Comparison of ENCODE assay signal across 22 mouse cellular contexts in genomic region chr5:74617816-74618572, GRCm38 (mm10).
DNase-seq lines count a peak whose midpoint lies in the region; ATAC-seq and TF ChIP-seq lines count a peak whose summit lies in the region.
"Had no signal": no experiment of that assay in that cellular context is flagged by ENCODE, and none has a peak within 500 bp of the region (broad histone marks: within the 10 kb centered on the region; RNA-seq: fewer than 3 reads in every experiment).

No protein-coding gene starts in this region.

- TF ChIP-seq CTCF in forebrain, postnatal 0 days (IDR thresholded peaks at IDR 0.05; ENCODE audit: low read depth), result no peak

- peaks cover 7% of the 10 kb centered on the region; the same call in 1 of the 2 replicates for H3K4me1 ChIP-seq in forebrain, embryonic 12.5 days
- no peaks in the 10 kb centered on the region for H3K4me1 ChIP-seq in forebrain, postnatal 0 days (ENCODE audit: insufficient read depth)
- H3K4me1 ChIP-seq in embryonic facial prominence, embryonic 14.5 days (ENCODE audit: control insufficient read depth, insufficient read depth, low read length), result peaks cover 31% of the 10 kb centered on the region
- H3K4me1 ChIP-seq in limb, embryonic 12.5 days (replicated peaks), result peaks cover 63% of the 10 kb centered on the region
- H3K4me1 ChIP-seq: intestine, embryonic 15.5 days had no signal

- no peak overlapping the region for H3K4me2 ChIP-seq in forebrain, embryonic 12.5 days
- H3K4me2 ChIP-seq in forebrain, postnatal 0 days (ENCODE audit: low read depth), result no peak overlapping the region
- H3K4me2 ChIP-seq in embryonic facial prominence, embryonic 14.5 days (ENCODE audit: low read depth, low read length), result no peak overlapping the region
- no peak overlapping the region for H3K4me2 ChIP-seq in limb, embryonic 12.5 days
- H3K4me2 ChIP-seq: intestine, embryonic 15.5 days; liver, embryonic 12.5 days; midbrain, embryonic 11.5 days had no signal

- no peak overlapping the region for H3K4me3 ChIP-seq in forebrain, embryonic 12.5 days (replicated peaks)
- no peak overlapping the region for H3K4me3 ChIP-seq in forebrain, postnatal 0 days (ENCODE audit: low read depth, low read length)
- H3K4me3 ChIP-seq in embryonic facial prominence, embryonic 14.5 days (ENCODE audit: low read depth, low read length), result no peak overlapping the region
- no peak overlapping the region for H3K4me3 ChIP-seq in limb, embryonic 12.5 days (replicated peaks)
- H3K4me3 ChIP-seq: erythroblast, embryonic 14.5 days; intestine, embryonic 15.5 days; liver, embryonic 12.5 days had no signal

- DNase-seq in forebrain, postnatal 0 days, result no peak
- peak; percentile 28 for DNase-seq in adipocyte (ENCODE audit: low spot score)
- peak; percentile 69 for DNase-seq in embryonic facial prominence, embryonic 14.5 days (ENCODE audit: low spot score)
- no peak for DNase-seq in right cerebral cortex, adult 2 months (ENCODE audit: low spot score in 2 of 2)
- DNase-seq in left cerebral cortex, adult 9 months (ENCODE audit: low spot score in 2 of 2), result no peak
- DNase-seq in retina, embryonic 14.5 days (ENCODE audit: low spot score), result no peak
- DNase-seq: cerebellum, adult 11 months; kidney, adult 9 months; kidney, postnatal 14 days; right cerebral cortex, adult 18-20 months had no signal

- 0 out of 2 replicates have a peak overlapping the region, but pooled peaks have one; percentile 42 for H3K27ac ChIP-seq in forebrain, embryonic 12.5 days
- no peak overlapping the region for H3K27ac ChIP-seq in forebrain, postnatal 0 days (ENCODE audit: low read depth, low read length)
- H3K27ac ChIP-seq in embryonic facial prominence, embryonic 14.5 days (replicated peaks; ENCODE audit: low read depth, low read length), result peak overlapping the region; percentile 69
- peak overlapping the region; percentile 86 for H3K27ac ChIP-seq in limb, embryonic 12.5 days
- H3K27ac ChIP-seq: hindbrain, postnatal 0 days; intestine, embryonic 15.5 days; liver, embryonic 12.5 days had no signal

- H3K27me3 ChIP-seq in forebrain, embryonic 12.5 days, result no peaks in the 10 kb centered on the region
- H3K27me3 ChIP-seq in forebrain, postnatal 0 days (ENCODE audit: insufficient read depth, low read length), result peaks cover 4% of the 10 kb centered on the region
- H3K27me3 ChIP-seq in embryonic facial prominence, embryonic 14.5 days (replicated peaks; ENCODE audit: control insufficient read depth, insufficient read depth, low read length), result no peaks in the 10 kb centered on the region
- no peaks in the 10 kb centered on the region for H3K27me3 ChIP-seq in limb, embryonic 12.5 days
- H3K27me3 ChIP-seq: intestine, embryonic 15.5 days; liver, embryonic 12.5 days; Patski had no signal

- no peaks in the 10 kb centered on the region for H3K36me3 ChIP-seq in forebrain, embryonic 12.5 days (replicated peaks)
- H3K36me3 ChIP-seq in forebrain, postnatal 0 days (ENCODE audit: insufficient read depth), result no peaks in the 10 kb centered on the region
- no peaks in the 10 kb centered on the region for H3K36me3 ChIP-seq in embryonic facial prominence, embryonic 14.5 days (ENCODE audit: control insufficient read depth, insufficient read depth, low read length)
- no peaks in the 10 kb centered on the region for H3K36me3 ChIP-seq in limb, embryonic 12.5 days
- H3K36me3 ChIP-seq: G1E; intestine, embryonic 15.5 days; liver, embryonic 12.5 days had no signal

- H3K9ac ChIP-seq in forebrain, embryonic 12.5 days, result no peak overlapping the region
- H3K9ac ChIP-seq in forebrain, postnatal 0 days, result no peak overlapping the region
- no peak overlapping the region for H3K9ac ChIP-seq in embryonic facial prominence, embryonic 14.5 days (ENCODE audit: low read depth, low read length)
- no peak overlapping the region for H3K9ac ChIP-seq in limb, embryonic 12.5 days (replicated peaks)
- H3K9ac ChIP-seq: intestine, embryonic 15.5 days; liver, embryonic 12.5 days; liver, postnatal 0 days had no signal

- 70% methylated on average over 9 of the region's 13 CpGs for WGBS in forebrain, embryonic 12.5 days
- WGBS in forebrain, postnatal 0 days, result 59% methylated on average over 13 of the region's 13 CpGs
- 34% methylated on average over 13 of the region's 13 CpGs for WGBS in embryonic facial prominence, embryonic 14.5 days
- 31% methylated on average over 13 of the region's 13 CpGs for WGBS in limb, embryonic 12.5 days

- no peak for ATAC-seq in forebrain, embryonic 12.5 days (ENCODE audit: low FRiP score)
- no peak for ATAC-seq in forebrain, postnatal 0 days
- no peak for ATAC-seq in embryonic facial prominence, embryonic 14.5 days (ENCODE audit: low read depth)
- no peak for ATAC-seq in limb, embryonic 12.5 days (ENCODE audit: insufficient number of reproducible peaks, insufficient read depth, low FRiP score, low TSS enrichment, low read depth)
- ATAC-seq: forebrain, embryonic 14.5 days; hindbrain, postnatal 0 days; intestine, embryonic 15.5 days; liver, embryonic 12.5 days; liver, postnatal 0 days; midbrain, embryonic 16.5 days; Patski had no signal

- no peaks in the 10 kb centered on the region for H3K9me3 ChIP-seq in forebrain, embryonic 12.5 days
- H3K9me3 ChIP-seq in forebrain, postnatal 0 days (ENCODE audit: low read length), result no peaks in the 10 kb centered on the region
- H3K9me3 ChIP-seq in embryonic facial prominence, embryonic 14.5 days (ENCODE audit: control insufficient read depth, low read length), result no peaks in the 10 kb centered on the region
- no peaks in the 10 kb centered on the region for H3K9me3 ChIP-seq in limb, embryonic 12.5 days
- H3K9me3 ChIP-seq: G1E; intestine, embryonic 15.5 days; liver, embryonic 12.5 days had no signal

Comparison
In these comparisons a context has a peak if more than half of its experiments do, and no peak if none do; other contexts are left out.
1. DNase-seq: peak in adipocyte (single experiment) and embryonic facial prominence, embryonic 14.5 days (single experiment); none in forebrain, postnatal 0 days (single experiment), right cerebral cortex, adult 2 months (0 of 2), left cerebral cortex, adult 9 months (0 of 2) and retina, embryonic 14.5 days (single experiment).